Comparison of ENCODE assay signal across 9 mouse cellular contexts in the genomic region with DNA sequence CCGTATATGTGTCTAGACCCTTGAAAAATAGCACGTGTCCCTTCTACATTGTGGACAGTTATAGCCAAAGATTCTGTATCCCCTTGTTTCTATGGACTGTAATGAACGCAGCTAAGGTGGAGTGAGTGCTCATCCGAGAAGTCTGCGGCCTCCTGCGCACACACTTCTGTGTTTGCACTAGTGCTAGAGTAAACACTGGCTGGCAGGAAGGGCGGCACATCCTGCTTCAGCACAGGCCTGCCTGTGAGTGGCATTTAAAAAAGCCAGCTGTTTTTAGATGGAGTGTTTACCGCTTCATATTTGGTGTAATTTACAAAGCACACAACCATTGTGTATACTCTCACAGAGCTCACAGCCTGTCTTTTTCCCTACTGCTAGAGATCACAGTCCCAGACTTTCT.
A peak's percentile ranks its signal among the peaks of the same experiment; 100 is the strongest.
DNase-seq lines count a peak whose midpoint lies in the region; ATAC-seq and TF ChIP-seq lines count a peak whose summit lies in the region.
"Had no signal": no experiment of that assay in that cellular context is flagged by ENCODE, and none has a peak within 500 bp of the region (broad histone marks: within the 10 kb centered on the region; RNA-seq: fewer than 3 reads in every experiment).

No protein-coding gene starts in this region.

- WGBS in hindbrain, embryonic 15.5 days = 82% methylated on average over 8 of the region's 8 CpGs
- 82% methylated on average over 8 of the region's 8 CpGs for WGBS in hindbrain, postnatal 0 days
- 76% methylated on average over 8 of the region's 8 CpGs for WGBS in midbrain, embryonic 15.5 days

- peak; percentile 63; the same call in 1 of the 2 replicates for ATAC-seq in hindbrain, embryonic 15.5 days (ENCODE audit: low FRiP score, low read depth)
- no peak for ATAC-seq in hindbrain, postnatal 0 days
- peak; percentile 57 for ATAC-seq in midbrain, embryonic 15.5 days (replicated peaks)
- ATAC-seq: forebrain, embryonic 13.5 days had no signal

- no peak for DNase-seq in hindbrain, postnatal 0 days (ENCODE audit: low spot score)
- DNase-seq in heart, adult 8-10 months (ENCODE audit: low spot score) = peak; percentile 32
- DNase-seq in kidney, postnatal 36 days = peak; percentile 34 to 45
- DNase-seq in gastrocnemius, adult 8-10 months (ENCODE audit: low spot score in 2 of 2) = no peak
- no peak for DNase-seq in cerebellum, postnatal 4 days (ENCODE audit: low spot score in 2 of 2)
- no peak for DNase-seq in gastrocnemius, postnatal 25 days

- no peak overlapping the region for H3K4me2 ChIP-seq in hindbrain, embryonic 15.5 days
- H3K4me2 ChIP-seq in hindbrain, postnatal 0 days (ENCODE audit: low read depth, low read length) = no peak overlapping the region
- H3K4me2 ChIP-seq in midbrain, embryonic 15.5 days = no peak overlapping the region
- H3K4me2 ChIP-seq: forebrain, embryonic 13.5 days had no signal

- no peak overlapping the region for H3K9ac ChIP-seq in hindbrain, embryonic 15.5 days
- no peak overlapping the region for H3K9ac ChIP-seq in hindbrain, postnatal 0 days (replicated peaks; ENCODE audit: low read length)
- no peak overlapping the region for H3K9ac ChIP-seq in midbrain, embryonic 15.5 days
- H3K9ac ChIP-seq: forebrain, embryonic 13.5 days had no signal

- H3K36me3 ChIP-seq in hindbrain, embryonic 15.5 days = no peaks in the 10 kb centered on the region
- H3K36me3 ChIP-seq in hindbrain, postnatal 0 days (ENCODE audit: insufficient read depth, low read length) = no peaks in the 10 kb centered on the region
- no peaks in the 10 kb centered on the region for H3K36me3 ChIP-seq in midbrain, embryonic 15.5 days (replicated peaks)

- TF ChIP-seq CTCF in hindbrain, postnatal 0 days (IDR thresholded peaks at IDR 0.05; ENCODE audit: low read depth) = no peak

- H3K27me3 ChIP-seq in hindbrain, embryonic 15.5 days = no peaks in the 10 kb centered on the region
- no peaks in the 10 kb centered on the region for H3K27me3 ChIP-seq in hindbrain, postnatal 0 days (ENCODE audit: insufficient read depth, low read length)
- H3K27me3 ChIP-seq in midbrain, embryonic 15.5 days (replicated peaks) = no peaks in the 10 kb centered on the region
- H3K27me3 ChIP-seq: forebrain, embryonic 13.5 days had no signal

- H3K4me3 ChIP-seq in hindbrain, embryonic 15.5 days = no peak overlapping the region
- no peak overlapping the region for H3K4me3 ChIP-seq in hindbrain, postnatal 0 days (ENCODE audit: low read length)
- no peak overlapping the region for H3K4me3 ChIP-seq in midbrain, embryonic 15.5 days
- H3K4me3 ChIP-seq: forebrain, embryonic 13.5 days had no signal

- peaks cover 12% of the 10 kb centered on the region; the same call in 1 of the 2 replicates for H3K4me1 ChIP-seq in hindbrain, embryonic 15.5 days (replicated peaks)
- no peaks in the 10 kb centered on the region for H3K4me1 ChIP-seq in hindbrain, postnatal 0 days (ENCODE audit: insufficient read depth, low read length)
- H3K4me1 ChIP-seq in midbrain, embryonic 15.5 days = peaks cover 14% of the 10 kb centered on the region

- no peaks in the 10 kb centered on the region for H3K9me3 ChIP-seq in hindbrain, embryonic 15.5 days
- H3K9me3 ChIP-seq in hindbrain, postnatal 0 days (ENCODE audit: low read length) = no peaks in the 10 kb centered on the region
- no peaks in the 10 kb centered on the region for H3K9me3 ChIP-seq in midbrain, embryonic 15.5 days
- H3K9me3 ChIP-seq: forebrain, embryonic 13.5 days had no signal

- H3K27ac ChIP-seq in hindbrain, embryonic 15.5 days (replicated peaks) = no peak overlapping the region
- H3K27ac ChIP-seq in hindbrain, postnatal 0 days = no peak overlapping the region
- H3K27ac ChIP-seq in midbrain, embryonic 15.5 days = peak overlapping the region; percentile 28; the same call in 1 of the 2 replicates
- H3K27ac ChIP-seq: forebrain, embryonic 13.5 days had no signal

Comparison
In these comparisons a context has a peak if more than half of its experiments do, and no peak if none do; other contexts are left out.
1. DNase-seq: peak in heart, adult 8-10 months (single experiment) and kidney, postnatal 36 days (2 of 2); none in hindbrain, postnatal 0 days (single experiment), gastrocnemius, adult 8-10 months (0 of 2), cerebellum, postnatal 4 days (0 of 2) and gastrocnemius, postnatal 25 days (single experiment).